Mouse (Mus musculus) CH12F3 (cell line): ENCODE results near the gene Gm49383.

ENCODE experiments used
- in situ Hi-C: fragments of 300-500 bp; cut with MboI; formaldehyde crosslinking; loops from 2 replicates; pipeline ENCODE4 v1.14.3; 2020; ENCODE audit warnings: low sequenced_read_pairs

Gm49383 gene

GRCm38 (mm10) chr12:69196444-69197377, at the start of gene Gm49383:
Gene Gm49383 (minus strand): TSS chr12:69197104.
- in situ Hi-C loops: no loop called here

- in situ Hi-C loops: no loop called here
Measured at GRCm38 (mm10) chr12:69241771-69242431, 45.0 kb upstream of the Gm49383 start.

GRCm38 (mm10) chr12:69241405-69241770, 44.5 kb upstream of the Gm49383 start:
- in situ Hi-C loops: no loop called here

DNA sequence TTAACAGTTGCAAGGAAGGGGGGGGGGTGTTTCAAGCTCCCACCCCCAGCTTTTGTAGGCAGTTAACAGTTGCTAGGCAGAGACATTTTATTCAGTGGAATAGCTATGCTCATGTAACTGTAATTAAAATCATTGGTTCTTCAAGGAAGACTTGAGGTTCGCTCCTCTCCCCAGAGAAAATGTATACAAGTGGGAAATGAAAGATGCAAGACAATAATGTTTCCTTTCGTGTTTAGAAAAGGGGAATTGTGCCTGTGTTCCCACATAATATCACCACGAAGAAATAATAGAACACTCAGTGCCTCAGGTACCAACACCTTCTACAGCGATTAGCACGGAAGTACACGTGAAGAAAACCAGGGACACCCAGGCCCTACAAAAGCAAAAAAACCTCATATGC, 44.0 kb upstream of the Gm49383 start, which contains the start of gene Klhdc1:
TSS of gene Klhdc1 (plus strand) at position 301 of the 400 bp plus-strand sequence.
- in situ Hi-C loops: no loop called here

DNA sequence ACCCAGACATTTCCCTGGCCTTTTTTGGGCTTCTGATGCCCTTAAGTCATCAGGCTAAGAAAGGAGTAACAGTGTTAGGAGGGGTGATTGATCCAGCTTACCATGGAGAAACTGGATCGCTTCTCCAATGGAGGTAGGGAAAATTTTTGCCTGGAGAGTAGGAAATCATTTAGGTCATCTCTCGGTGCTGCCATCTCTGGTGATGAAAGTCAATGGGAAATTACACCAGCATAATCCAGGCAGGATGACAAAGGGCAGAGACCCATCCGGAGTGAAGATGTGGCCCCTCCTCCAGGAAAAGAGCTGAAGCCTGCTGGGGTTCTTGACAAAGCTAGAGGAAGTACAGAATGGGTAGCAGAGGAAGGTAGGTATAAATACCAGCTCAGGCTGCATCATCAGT, 41.4 kb upstream of the Gm49383 start:
- in situ Hi-C loops: no loop called here

GRCm38 (mm10) chr12:69235782-69236181, 38.9 kb upstream of the Gm49383 start:
- in situ Hi-C loops: no loop called here

- in situ Hi-C loops: no loop called here
Measured at GRCm38 (mm10) chr12:69229251-69229650, 32.3 kb upstream of the Gm49383 start.

DNA sequence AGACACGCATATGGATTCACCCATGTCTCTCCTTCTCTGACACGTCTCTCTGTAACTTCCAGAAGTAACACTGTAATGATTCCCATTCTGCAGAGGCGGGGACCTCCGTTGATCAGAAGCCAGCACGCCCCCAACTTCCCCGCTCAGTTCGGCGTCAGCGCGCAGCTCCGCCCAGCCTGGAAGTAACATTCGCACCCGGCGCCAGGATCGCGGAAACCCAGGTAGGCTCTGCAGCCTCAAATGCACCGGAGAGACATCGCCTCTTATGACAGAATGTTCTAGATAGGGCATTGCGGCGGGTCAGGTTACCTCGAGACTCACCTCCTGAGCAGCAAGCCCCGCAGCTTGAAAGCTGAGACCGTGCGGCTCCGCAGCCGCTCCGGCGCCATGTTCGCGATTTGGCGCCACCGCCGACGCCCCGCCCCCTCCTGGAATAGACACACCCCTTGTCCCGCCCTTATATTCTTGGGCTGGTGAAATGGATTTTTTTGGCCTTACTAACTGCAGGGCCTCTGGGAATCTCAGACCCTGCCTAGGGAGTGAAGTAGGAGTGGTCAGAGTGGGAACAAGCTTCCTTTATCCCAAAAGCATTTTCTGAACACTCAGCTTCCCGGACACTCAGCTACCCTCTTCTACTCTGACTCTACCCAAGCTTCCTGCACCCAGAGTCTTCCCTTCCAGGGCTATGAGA, 31.0 kb upstream of the Gm49383 start, which contains the start of gene Pole2:
TSS of gene Pole2 (minus strand) at position 420 of the 691 bp plus-strand sequence.
- in situ Hi-C loops: no loop called here

DNA sequence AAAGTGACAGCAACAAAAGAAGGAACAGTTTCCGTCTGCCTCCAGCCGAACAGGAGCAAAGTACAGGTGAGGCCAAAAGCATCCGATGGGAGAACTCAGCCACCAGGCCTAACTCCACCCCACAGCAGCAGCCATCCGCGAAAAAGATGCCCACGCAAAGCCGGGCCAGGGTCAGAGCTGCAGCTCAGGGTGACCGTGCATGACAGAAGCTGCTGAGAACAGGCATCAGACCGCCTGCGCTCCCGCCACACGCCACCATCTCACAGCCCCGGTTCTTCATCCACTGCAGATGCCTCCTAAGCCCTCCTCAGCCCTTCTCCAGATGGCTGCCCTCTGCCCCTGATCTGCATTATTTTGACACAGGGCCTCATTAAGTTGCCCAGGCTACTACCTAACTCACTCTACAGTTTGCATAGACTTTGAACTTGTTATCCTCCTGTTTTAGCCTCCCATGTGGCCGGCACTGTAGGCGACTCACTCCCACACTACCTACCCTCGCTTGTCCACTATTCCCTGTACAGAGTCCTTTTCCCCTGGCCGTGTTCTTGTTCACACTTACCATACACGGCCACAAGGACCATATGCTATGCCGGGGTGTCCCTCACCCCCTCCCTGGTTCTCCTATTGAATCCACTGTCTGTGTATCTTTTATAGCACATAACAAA, 23.8 kb upstream of the Gm49383 start:
- in situ Hi-C loops: loop anchor here (25.0 kb wide), 1 partner anchor 467 kb away; the partner anchor contains the start of gene Sos2

DNA sequence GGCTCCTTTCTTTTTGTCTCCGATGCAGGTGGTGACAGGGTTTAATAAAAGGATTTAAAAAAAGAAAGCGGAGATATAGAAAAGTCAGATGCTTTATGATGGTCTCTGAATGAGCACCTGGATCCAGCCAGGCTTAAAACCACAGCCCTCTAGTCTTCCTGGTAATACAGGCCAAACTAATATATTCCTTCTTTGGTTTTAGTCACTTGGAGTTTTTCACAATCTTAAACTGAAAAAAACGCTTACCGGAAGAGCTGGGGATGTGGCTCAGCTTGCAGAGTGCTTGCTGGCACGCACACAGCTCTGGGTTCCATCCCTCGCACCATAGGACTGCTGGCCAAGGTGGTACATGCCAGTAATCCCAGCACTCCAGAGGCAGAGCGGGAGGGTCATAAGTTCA, 19.7 kb upstream of the Gm49383 start:
- in situ Hi-C loops: loop anchor here (25.0 kb wide), 1 partner anchor 471 kb away; the partner anchor contains the start of gene Sos2

- in situ Hi-C loops: loop anchor here (25.0 kb wide), 1 partner anchor 472 kb away; the partner anchor contains the start of gene Sos2
Measured at GRCm38 (mm10) chr12:69215000-69215785, 18.3 kb upstream of the Gm49383 start.

- in situ Hi-C loops: loop anchor here (25.0 kb wide), 1 partner anchor 473 kb away; the partner anchor contains the start of gene Sos2
Measured at GRCm38 (mm10) chr12:69214393-69214792, 17.5 kb upstream of the Gm49383 start.

DNA sequence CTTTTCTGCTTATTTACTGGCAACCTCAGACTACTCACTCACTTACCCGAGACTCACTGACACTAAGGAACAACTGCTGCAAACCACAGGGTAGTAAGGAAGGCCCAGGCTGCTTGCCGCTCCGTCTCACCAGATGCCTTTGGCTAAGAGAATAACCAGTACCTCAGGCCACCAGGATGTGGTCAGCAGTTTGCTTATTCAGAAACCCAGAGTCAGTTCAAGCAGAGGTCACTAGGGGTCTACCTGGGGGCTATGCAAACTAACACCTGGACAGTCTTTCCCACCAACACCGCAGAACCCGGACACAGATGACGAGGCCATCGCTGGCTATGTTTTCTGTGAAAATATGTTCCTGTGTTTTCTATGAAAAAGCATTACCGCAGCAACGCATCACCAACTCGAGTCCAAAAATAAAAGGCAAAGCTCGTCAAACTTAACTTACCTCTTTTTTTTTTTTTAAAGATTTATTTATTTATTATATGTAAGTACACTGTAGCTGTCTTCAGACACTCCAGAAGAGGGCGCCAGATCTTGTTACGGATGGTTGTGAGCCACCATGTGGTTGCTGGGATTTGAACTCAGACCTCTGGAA, 16.4 kb upstream of the Gm49383 start:
- in situ Hi-C loops: loop anchor here (25.0 kb wide), 1 partner anchor 474 kb away; the partner anchor contains the start of gene Sos2

- in situ Hi-C loops: loop anchor here (25.0 kb wide), 1 partner anchor 476 kb away; the partner anchor contains the start of gene Sos2
Measured at GRCm38 (mm10) chr12:69211057-69211456, 14.2 kb upstream of the Gm49383 start.

DNA sequence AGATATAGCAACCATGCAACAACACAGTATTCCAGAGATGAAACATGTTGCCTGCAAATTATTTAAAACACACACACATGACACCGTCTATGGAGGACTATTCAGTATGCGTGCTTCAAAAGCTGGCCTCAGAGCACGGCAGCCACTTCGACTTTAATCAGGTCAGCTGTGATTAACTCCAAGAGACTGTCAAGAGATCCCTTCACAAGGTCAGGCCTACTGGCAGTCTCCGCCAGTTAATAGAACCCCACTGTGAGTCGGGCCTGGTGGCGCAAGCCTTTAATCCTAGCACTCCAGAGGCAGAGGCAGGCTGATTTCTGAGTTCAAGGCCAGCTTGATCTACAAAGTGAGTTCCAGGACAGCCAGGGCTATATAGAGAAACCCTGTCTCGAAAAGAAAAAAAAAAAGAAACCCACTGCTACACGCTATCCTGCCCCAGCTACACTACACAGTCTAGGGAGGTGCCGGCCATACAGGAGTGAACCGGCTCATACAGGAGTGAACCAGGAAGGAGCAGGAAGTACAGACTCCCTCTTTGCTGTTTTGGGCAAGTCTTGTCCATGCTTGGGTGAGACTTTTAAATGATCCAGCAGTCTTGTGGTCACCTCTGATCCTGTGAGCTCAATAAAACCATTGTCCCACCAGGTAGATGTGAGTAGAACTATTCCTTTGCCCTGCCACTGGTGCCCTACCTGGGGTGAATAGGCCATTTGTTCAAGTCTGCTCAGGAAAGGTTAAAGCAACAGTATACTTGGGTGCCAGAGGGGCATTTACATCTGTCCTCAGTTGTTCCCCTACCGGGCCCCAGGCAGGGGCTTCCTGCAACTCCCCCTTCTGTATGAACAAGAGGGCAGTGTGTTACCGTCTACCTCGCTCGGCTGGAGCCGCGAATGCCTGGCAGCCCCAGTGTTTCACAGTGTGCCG, 13.4 kb upstream of the Gm49383 start:
- in situ Hi-C loops: loop anchor here (25.0 kb wide), 1 partner anchor 477 kb away; the partner anchor contains the start of gene Sos2

GRCm38 (mm10) chr12:69208520-69208919, 11.6 kb upstream of the Gm49383 start:
- in situ Hi-C loops: loop anchor here (25.0 kb wide), 1 partner anchor 479 kb away; the partner anchor contains the start of gene Sos2

- in situ Hi-C loops: loop anchor here (25.0 kb wide), 1 partner anchor 479 kb away; the partner anchor contains the start of gene Sos2
Measured at GRCm38 (mm10) chr12:69207926-69208325, 11.0 kb upstream of the Gm49383 start.

DNA sequence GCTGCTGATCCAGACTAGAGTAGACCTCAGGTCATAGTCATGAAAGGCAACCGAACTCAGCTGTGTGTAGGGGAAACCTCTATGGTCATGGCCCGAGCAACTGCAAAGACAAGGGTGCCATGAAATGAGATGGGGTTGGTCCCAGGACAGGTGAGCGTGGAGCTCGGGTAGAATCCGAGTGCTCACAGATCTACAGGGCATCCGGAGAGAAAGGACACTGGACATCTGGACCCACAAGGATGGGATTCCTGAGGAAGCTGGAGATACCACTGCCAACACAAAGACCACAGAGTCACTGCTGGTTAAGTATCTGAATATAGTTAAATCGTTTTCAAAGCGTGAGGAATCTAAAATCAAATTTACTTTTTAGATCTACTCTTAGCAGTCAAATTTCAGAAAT, 10.5 kb upstream of the Gm49383 start:
- in situ Hi-C loops: loop anchor here (25.0 kb wide), 1 partner anchor 480 kb away; the partner anchor contains the start of gene Sos2
